Mouse (Mus musculus) Muller cell, postnatal 12 days (primary cell): Measurements from ENCODE around the gene Pold4.
A peak's percentile ranks its signal among the peaks of the same experiment; 100 is the strongest.

ENCODE experiments used
- DNase-seq: peaks from one replicate; pipeline ENCODE4 v3.0.0-alpha.2; 2015; ENCODE audit errors: inconsistent ontology term

Pold4 gene

DNA sequence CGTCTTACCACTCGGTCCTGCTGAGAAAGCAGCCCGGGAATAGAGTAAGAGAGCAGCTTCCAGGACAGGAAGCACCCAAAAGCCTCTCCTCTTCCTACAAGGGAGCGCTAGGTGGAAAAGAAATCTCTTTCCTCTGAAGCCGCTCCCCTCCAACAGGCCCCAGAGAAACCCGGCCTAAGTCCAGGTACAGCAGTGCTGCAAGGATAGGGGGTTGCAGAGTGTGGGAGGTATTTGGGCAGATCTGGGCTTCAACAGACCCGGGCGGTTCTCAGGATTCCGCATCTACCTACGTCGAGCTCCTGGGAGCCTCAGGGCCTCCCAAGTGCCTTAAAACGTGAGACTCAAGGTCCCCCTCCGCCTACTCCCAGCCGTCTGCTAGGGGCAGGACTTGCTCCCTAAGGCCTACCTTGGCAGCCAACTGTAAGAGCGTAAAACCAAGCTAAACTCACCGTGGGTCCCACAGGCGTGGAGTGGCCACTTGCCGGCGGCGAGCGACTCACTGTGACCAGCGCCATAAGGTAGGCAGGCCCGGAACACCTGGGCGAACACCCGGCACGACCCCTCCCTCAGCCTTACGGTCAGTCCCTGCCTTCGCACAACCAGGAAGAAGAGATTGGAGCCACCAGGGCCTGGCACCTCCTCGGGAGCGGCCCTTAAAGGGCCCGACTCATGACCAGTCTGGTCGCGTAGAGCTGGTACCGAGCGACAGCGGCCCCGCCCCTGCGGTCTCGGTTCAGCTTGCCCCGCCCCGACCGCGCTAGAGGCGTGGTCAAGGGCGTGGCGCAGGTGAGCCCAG lies 37.1 kb downstream of the Pold4 start, which contains the start of gene Ssh3:
Gene Ssh3, minus strand, starts transcription at position 615 of the 796 bp plus-strand sequence.
- peak; percentile 77 for DNase-seq

DNA sequence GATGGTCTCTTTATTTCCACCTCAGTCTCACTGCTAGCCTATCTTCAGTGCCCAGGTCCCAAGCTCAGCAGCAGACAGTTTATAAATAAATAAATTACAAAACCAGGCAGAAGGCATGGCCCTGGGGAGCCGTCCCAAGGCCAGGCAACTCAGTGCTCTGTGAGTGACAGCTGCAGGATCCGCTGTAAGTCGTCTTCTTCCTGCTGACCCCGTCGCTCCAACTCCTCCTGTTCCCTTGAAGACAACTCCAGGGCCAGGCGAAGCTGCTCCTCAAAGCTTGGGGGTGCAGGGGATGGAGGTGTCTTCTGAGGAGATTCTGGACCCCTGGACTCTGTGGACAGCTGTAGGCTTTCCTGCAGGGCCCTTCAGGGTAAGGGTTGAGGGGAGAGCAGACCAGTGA lies 38.5 kb downstream of the Pold4 start:
- no peak for DNase-seq

DNA sequence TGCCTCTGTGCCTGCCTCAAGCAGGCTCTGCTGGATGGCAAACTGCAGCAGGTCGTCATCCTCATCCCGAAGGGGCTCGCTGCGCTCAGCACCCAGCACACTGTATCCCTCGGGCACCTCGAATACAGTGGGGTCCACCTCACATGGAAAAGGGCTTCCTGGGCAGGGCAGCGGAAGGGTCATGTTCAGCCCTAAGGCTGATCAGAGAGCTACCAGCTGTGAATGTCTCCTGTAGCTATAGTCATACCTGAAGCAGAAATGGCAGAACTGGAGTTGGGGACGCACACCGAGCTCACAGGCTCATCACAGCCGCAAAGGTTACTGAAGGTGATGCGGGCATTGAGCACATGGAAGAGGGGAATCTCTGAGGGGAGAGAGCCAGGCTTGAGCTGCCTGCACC lies 39.3 kb downstream of the Pold4 start:
- no peak for DNase-seq

DNA sequence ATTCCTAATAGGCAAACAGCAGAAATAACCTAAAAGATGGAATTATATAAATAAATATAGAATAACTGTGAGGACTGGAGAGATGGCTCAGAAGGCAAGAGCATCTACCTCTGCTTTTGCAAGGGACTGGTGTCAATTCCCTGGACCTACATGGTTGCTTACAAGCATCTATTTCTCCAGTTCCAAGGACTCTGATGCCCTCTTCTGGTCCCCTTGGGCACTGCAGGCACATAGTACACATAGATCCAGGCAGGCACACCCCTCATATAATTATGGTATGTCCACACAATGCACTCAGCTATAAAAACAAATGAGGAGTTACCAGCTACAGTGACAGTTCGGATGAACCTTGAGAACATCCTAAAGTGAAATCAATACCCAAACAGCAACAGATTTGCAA lies 47.8 kb downstream of the Pold4 start:
- DNase-seq: no peak

DNA sequence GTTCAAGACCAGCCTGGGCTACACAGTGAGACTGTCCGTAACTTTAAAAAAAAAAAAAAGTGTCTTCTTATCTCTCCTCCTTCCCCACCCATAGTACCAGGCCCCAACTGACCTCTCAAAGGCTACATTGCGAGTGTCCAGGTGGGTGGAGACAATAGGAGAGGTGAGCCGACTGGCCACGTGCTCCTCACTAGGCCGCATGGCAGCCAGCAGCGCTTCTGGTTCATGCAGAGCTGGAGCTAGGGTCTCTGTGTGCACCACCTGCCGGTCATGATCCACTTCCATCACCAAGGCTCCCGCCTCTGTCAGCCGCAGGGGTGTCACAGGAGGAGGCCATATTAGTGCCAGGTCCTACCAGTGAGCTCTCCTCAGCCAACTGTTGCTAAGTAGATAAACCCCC lies 48.7 kb downstream of the Pold4 start:
- DNase-seq: no peak

DNA sequence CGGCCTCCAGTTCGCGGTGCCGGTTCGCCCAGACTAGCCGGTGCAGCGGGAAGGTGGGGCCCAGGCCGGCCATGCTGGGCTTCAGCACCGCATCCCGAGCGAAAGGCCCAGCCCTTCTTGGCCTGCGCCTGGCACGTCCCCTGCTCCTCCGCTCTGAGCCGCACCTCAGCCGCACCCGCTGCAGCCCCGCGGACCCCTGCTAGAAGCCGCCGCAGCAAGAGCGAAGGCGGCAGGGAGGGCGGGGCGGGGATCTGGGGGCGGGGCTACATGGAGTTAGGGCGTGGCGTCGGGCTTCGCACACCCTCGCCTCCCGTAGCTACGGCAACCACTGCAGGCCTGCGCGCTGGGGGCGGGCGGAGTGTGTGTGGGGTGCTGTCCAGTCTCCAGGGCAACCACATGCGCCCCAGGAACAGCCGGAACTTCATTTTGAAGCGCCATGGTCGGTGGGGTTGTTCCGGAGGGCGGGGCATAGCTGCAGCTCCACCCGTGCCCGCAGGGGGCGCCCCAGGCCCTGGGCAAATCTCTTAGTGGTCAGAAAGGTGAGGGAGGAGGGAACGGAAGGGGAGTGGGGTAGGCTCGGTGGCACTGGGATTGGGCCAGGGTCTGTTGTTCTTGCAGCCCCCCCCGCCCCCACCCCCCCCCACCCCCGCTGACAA lies 51.3 kb downstream of the Pold4 start, which contains the start of gene Ankrd13d:
Gene Ankrd13d, minus strand, starts transcription at position 240 of the 656 bp plus-strand sequence.
- peak; percentile 94 for DNase-seq
